Mouse (Mus musculus): ENCODE results near the gene Arf3. TPM values are rescaled to one million over a fixed set of nuclear protein-coding genes. Genes with fewer than 3 reads are reported as not detected.
"Not testable (repeated sequence)": the region's sequence is repeated elsewhere in the genome, so short reads cannot be mapped to it uniquely, and the experiment has no call there.

Arf3 gene
- polyA plus RNA-seq, 1 experiment from 2014 or later = 97.8 TPM

- Histone ChIP-seq H3K27me3 (replicated peaks) (no peaks in the 10 kb centered on the region), H3K36me3 (peaks cover 9% of the 10 kb centered on the region), H3K27ac (replicated peaks) (no peak overlapping the region), H3K4me3 (replicated peaks) (no peak overlapping the region), H3K4me1 (peaks cover 17% of the 10 kb centered on the region), H3K9me3 (replicated peaks) (no peaks in the 10 kb centered on the region), H3K4me2 (no peak overlapping the region), H3K9ac (replicated peaks) (no peak overlapping the region)
- no peak for ATAC-seq (ENCODE audit: low FRiP score)
- 83% methylated on average over 6 of the region's 6 CpGs for WGBS
Measured at GRCm38 (mm10) chr15:98747296-98747695, 15.7 kb downstream of the Arf3 start.

GRCm38 (mm10) chr15:98746344-98746965, 16.6 kb downstream of the Arf3 start:
- H3K27me3 ChIP-seq (replicated peaks) = no peaks in the 10 kb centered on the region
- no peak overlapping the region for H3K27ac ChIP-seq (replicated peaks)
- peaks cover 17% of the 10 kb centered on the region for H3K36me3 ChIP-seq
- H3K4me2 ChIP-seq = no peak overlapping the region
- ATAC-seq (ENCODE audit: low FRiP score) = no peak
- no peak overlapping the region for H3K4me3 ChIP-seq (replicated peaks)
- H3K9me3 ChIP-seq (replicated peaks) = no peaks in the 10 kb centered on the region
- H3K4me1 ChIP-seq = peaks cover 17% of the 10 kb centered on the region
- WGBS = 88% methylated on average over 10 of the region's 10 CpGs
- no peak overlapping the region for H3K9ac ChIP-seq (replicated peaks)

DNA sequence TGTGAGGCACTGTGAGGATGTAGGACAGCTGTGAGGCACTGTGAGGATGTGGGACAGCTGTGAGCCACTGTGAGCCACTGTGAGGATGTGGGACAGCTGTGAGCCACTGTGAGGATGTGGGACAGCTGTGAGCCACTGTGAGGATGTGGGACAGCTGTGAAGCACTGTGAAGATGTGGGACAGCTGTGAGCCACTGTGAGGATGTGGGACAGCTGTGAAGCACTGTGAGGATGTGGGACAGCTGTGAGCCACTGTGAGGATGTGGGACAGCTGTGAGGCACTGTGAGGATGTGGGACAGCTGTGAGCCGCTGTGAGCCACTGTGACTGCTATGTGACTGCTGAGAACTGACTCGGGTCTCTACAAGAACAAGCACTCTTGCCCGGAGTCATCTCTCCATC, 19.2 kb downstream of the Arf3 start:
- H3K4me3 ChIP-seq (replicated peaks); H3K4me2 ChIP-seq; ATAC-seq (ENCODE audit: low FRiP score); H3K9me3 ChIP-seq (replicated peaks); H3K9ac ChIP-seq (replicated peaks); H3K27me3 ChIP-seq (replicated peaks); H3K27ac ChIP-seq (replicated peaks): not testable (repeated sequence)
- Histone ChIP-seq H3K4me1 (peaks cover 17% of the 10 kb centered on the region), H3K36me3 (peaks cover 40% of the 10 kb centered on the region)
- WGBS = 91% methylated on average over 3 of the region's 3 CpGs

DNA sequence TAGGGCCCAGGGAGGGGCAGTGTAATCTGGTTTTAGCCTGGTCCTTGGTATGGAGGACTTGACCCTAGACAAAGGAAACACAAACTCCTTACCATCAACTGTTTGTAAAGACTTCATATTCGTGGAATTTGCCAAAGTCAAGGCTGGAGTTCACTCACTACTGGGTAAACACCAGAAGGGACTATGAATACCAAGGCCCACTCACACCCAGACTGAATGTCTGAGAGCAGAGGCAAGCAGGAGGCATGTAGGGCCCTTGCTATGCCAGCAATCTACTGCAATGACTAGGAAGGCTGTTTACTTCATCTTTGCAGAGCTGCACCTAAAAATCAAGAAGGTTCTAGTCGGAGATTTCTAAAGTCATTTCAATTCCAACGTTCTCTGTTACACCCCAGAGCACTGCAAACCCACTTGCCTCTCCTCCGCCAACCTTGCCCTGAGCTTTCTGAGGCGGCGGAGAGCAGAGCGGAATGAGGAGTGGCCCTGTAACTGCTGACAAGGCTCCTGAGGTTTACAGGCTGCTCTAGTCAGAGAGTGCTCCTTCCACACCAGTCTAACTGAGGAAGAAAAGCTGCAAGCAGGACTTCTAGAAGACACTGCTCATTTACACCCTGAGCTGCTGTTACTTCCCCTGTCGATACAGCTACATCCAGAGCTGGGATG, 20.1 kb downstream of the Arf3 start:
- H3K4me2 ChIP-seq = no peak overlapping the region
- peaks cover 12% of the 10 kb centered on the region for H3K4me1 ChIP-seq
- no peak overlapping the region for H3K4me3 ChIP-seq (replicated peaks)
- H3K27ac ChIP-seq (replicated peaks) = no peak overlapping the region
- peaks cover 43% of the 10 kb centered on the region for H3K36me3 ChIP-seq
- no peaks in the 10 kb centered on the region for H3K9me3 ChIP-seq (replicated peaks)
- no peak overlapping the region for H3K9ac ChIP-seq (replicated peaks)
- ATAC-seq (ENCODE audit: low FRiP score) = no peak
- 88% methylated on average over 8 of the region's 8 CpGs for WGBS
- H3K27me3 ChIP-seq (replicated peaks) = no peaks in the 10 kb centered on the region

DNA sequence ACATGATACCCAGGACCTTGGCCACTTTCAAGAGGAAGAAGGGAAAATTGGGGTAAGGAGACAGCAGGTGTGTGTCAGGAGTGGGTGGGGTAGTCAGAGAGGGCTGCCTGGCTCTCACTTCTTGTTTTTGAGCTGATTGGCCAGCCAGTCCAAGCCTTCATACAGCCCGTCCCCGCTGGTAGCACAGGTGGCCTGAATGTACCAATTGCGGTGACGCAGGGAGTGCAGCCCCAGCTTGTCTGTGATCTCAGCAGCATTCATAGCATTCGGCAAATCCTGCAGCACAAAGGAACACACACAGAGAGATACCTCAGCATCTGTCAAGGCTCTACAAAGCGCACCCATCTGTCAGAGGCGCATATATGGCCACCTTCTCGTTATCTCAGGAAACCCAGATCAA, 22.8 kb downstream of the Arf3 start:
- Histone ChIP-seq H3K36me3 (peaks cover 58% of the 10 kb centered on the region), H3K27me3 (replicated peaks) (no peaks in the 10 kb centered on the region), H3K27ac (replicated peaks) (no peak overlapping the region), H3K4me1 (no peaks in the 10 kb centered on the region), H3K9ac (replicated peaks) (no peak overlapping the region), H3K4me2 (no peak overlapping the region), H3K4me3 (replicated peaks) (no peak overlapping the region), H3K9me3 (replicated peaks) (no peaks in the 10 kb centered on the region)
- no peak for ATAC-seq (ENCODE audit: low FRiP score)
- 88% methylated on average over 8 of the region's 8 CpGs for WGBS

GRCm38 (mm10) chr15:98738796-98739195, 24.2 kb downstream of the Arf3 start:
- no peaks in the 10 kb centered on the region for H3K4me1 ChIP-seq
- no peak overlapping the region for H3K4me3 ChIP-seq (replicated peaks)
- no peaks in the 10 kb centered on the region for H3K9me3 ChIP-seq (replicated peaks)
- WGBS = 70% methylated on average over 4 of the region's 4 CpGs
- H3K27ac ChIP-seq (replicated peaks) = no peak overlapping the region
- no peak overlapping the region for H3K9ac ChIP-seq (replicated peaks)
- H3K4me2 ChIP-seq = no peak overlapping the region
- H3K27me3 ChIP-seq (replicated peaks) = no peaks in the 10 kb centered on the region
- peaks cover 63% of the 10 kb centered on the region for H3K36me3 ChIP-seq
- ATAC-seq (ENCODE audit: low FRiP score) = no peak

GRCm38 (mm10) chr15:98737881-98738280, 25.1 kb downstream of the Arf3 start:
- ATAC-seq (ENCODE audit: low FRiP score) = no peak
- peaks cover 63% of the 10 kb centered on the region for H3K36me3 ChIP-seq

GRCm38 (mm10) chr15:98736521-98736920, 26.5 kb downstream of the Arf3 start:
- no peak overlapping the region for H3K9ac ChIP-seq (replicated peaks)
- H3K36me3 ChIP-seq = peaks cover 53% of the 10 kb centered on the region
- no peaks in the 10 kb centered on the region for H3K9me3 ChIP-seq (replicated peaks)
- H3K27ac ChIP-seq (replicated peaks) = no peak overlapping the region
- no peak overlapping the region for H3K4me2 ChIP-seq
- no peak for ATAC-seq (ENCODE audit: low FRiP score)
- no peak overlapping the region for H3K4me3 ChIP-seq (replicated peaks)
- 91% methylated on average over 10 of the region's 10 CpGs for WGBS
- H3K27me3 ChIP-seq (replicated peaks) = no peaks in the 10 kb centered on the region
- H3K4me1 ChIP-seq = no peaks in the 10 kb centered on the region

More at GRCm38 (mm10) chr15:98737881-98738280, 25.1 kb downstream of the Arf3 start:
- Histone ChIP-seq H3K9ac (replicated peaks) (no peak overlapping the region), H3K27ac (replicated peaks) (no peak overlapping the region), H3K27me3 (replicated peaks) (no peaks in the 10 kb centered on the region), H3K4me3 (replicated peaks) (no peak overlapping the region), H3K9me3 (replicated peaks) (no peaks in the 10 kb centered on the region), H3K4me2 (no peak overlapping the region), H3K4me1 (no peaks in the 10 kb centered on the region)

DNA sequence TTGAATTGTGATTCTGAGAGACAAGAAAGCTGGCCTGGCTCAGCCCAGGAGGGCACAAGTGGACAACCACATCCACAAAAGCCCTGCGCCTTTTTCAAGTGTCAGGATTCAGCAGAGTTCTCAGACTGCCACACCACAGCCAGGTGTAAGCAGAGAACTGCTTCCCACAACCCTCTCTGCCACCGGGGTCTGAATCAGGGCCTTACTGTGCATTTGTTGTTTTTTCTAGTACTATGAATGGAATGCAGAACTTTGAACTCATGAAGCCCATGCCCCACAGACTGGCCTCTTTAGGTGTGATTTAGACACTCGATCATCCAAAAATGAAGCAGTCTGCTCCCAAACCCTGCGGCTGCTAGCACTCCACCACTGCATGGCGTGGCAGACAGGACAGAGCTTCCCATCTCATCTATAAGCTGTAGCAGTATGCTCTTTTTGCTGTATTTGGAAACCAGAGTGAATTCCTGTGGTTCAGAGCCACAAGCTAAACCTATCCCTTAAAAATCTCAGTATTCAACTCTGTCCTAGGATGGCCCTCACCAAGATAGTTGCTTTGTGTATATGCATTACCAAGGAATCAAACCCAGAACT, 28.9 kb downstream of the Arf3 start:
- H3K4me3 ChIP-seq (replicated peaks) = no peak overlapping the region
- no peak overlapping the region for H3K27ac ChIP-seq (replicated peaks)
- ATAC-seq (ENCODE audit: low FRiP score) = no peak
- 91% methylated on average over 5 of the region's 5 CpGs for WGBS
- H3K4me1 ChIP-seq = no peaks in the 10 kb centered on the region
- no peaks in the 10 kb centered on the region for H3K27me3 ChIP-seq (replicated peaks)
- peaks cover 28% of the 10 kb centered on the region for H3K36me3 ChIP-seq
- no peak overlapping the region for H3K9ac ChIP-seq (replicated peaks)
- H3K9me3 ChIP-seq (replicated peaks) = no peaks in the 10 kb centered on the region
- H3K4me2 ChIP-seq = no peak overlapping the region

DNA sequence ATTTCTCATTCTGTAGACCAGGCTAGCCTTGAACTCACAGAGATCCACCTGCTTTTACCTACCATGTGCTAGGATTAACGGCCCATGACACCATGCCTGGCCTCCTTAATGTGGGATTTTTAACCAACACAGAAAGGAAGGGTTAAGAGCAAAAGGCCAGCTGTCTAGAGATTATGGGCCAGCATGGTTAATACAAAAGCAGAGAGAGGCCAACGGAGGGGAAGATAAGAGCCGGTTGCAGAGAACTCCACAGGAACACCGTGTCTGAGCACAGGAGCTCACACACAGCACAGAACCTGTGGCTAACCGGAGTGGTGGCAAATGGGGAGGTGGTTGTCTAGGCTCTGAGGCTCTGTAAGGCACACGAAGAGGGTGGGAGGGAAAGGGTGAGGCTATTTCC, 29.6 kb downstream of the Arf3 start:
- H3K9ac ChIP-seq (replicated peaks) = no peak overlapping the region
- no peak overlapping the region for H3K4me3 ChIP-seq (replicated peaks)
- no peaks in the 10 kb centered on the region for H3K27me3 ChIP-seq (replicated peaks)
- H3K4me2 ChIP-seq = no peak overlapping the region
- H3K27ac ChIP-seq (replicated peaks) = no peak overlapping the region
- no peak for ATAC-seq (ENCODE audit: low FRiP score)
- peaks cover 23% of the 10 kb centered on the region for H3K36me3 ChIP-seq
- 85% methylated on average over 6 of the region's 6 CpGs for WGBS
- H3K9me3 ChIP-seq (replicated peaks) = no peaks in the 10 kb centered on the region
- H3K4me1 ChIP-seq = peaks cover under 1% of the 10 kb centered on the region

DNA sequence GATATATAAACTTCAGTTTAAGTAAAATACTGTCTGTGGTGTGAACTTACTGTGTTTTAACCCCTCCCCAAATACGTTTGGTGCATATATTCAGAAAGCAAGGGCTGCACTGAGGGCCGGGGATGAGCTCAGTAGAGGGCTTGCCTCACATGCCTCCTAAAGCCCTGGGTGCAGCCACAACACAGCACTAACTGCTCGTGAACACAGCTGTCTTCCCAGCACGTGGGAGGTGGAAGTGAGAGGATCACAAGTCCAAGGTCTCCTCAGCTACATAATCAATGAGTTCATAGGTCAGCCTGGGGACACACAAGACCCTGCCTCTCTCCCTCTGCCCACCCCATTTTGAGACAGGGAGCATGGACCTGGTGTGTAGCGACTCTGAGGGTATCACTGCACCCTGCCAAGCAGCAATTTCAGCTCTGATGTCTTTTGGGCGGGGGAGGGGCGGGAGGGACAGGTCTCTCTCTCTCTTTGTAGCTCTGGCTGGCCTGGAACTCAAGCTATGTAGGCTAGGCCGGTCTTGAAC, 30.9 kb downstream of the Arf3 start:
- no peak overlapping the region for H3K9ac ChIP-seq (replicated peaks)
- WGBS = 62% methylated on average over 8 of the region's 8 CpGs
- H3K9me3 ChIP-seq (replicated peaks) = no peaks in the 10 kb centered on the region
- H3K27me3 ChIP-seq (replicated peaks) = 0 out of 2 replicates have a peak, but pooled peaks cover 1% of the 10 kb centered on the region
- H3K4me1 ChIP-seq = peaks cover 14% of the 10 kb centered on the region
- H3K36me3 ChIP-seq = peaks cover 17% of the 10 kb centered on the region
- H3K4me2 ChIP-seq = no peak overlapping the region
- H3K4me3 ChIP-seq (replicated peaks) = no peak overlapping the region
- H3K27ac ChIP-seq (replicated peaks) = no peak overlapping the region
- no peak for ATAC-seq (ENCODE audit: low FRiP score)

DNA sequence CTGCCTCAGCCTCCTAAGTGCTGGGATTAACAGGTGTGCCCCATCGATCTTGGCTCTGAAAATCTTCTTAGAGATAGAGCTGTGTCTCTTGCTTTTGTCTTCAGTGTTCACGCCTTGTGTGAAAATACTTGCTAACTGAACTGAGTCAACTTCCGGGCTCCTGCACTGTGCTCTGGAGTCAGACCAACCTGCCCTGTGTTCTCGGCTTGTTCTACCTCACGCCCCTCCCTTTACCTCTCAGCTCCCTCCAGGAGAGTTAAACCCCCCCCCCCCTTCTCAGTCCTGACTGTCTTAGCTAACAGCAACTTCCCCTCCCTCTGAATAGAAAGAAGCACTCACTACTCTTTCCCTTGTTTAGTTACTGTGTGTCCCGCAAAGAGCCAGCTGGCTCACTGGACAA, 32.2 kb downstream of the Arf3 start:
- Histone ChIP-seq H3K4me3 (replicated peaks) (no peak overlapping the region), H3K9ac (replicated peaks) (no peak overlapping the region)
- WGBS = 93% methylated on average over 6 of the region's 6 CpGs

More for the DNA sequence above, 32.2 kb downstream of the Arf3 start:
- no peak overlapping the region for H3K27ac ChIP-seq (replicated peaks)
- peaks cover 19% of the 10 kb centered on the region for H3K4me1 ChIP-seq
- H3K9me3 ChIP-seq (replicated peaks) = no peaks in the 10 kb centered on the region
- H3K27me3 ChIP-seq (replicated peaks) = peaks cover 12% of the 10 kb centered on the region
- no peak overlapping the region for H3K4me2 ChIP-seq
- H3K36me3 ChIP-seq = peaks cover 6% of the 10 kb centered on the region
- no peak for ATAC-seq (ENCODE audit: low FRiP score)

Measured in neural tube, embryonic 15.5 days (tissue).